Mouse (Mus musculus): Measurements from ENCODE around the gene F2r. TPM values are rescaled to one million over a fixed set of nuclear protein-coding genes. Genes with fewer than 3 reads are reported as not detected.

Gene F2r
- polyA plus RNA-seq, 1 experiment from 2014 or later, result 67.5 TPM

DNA sequence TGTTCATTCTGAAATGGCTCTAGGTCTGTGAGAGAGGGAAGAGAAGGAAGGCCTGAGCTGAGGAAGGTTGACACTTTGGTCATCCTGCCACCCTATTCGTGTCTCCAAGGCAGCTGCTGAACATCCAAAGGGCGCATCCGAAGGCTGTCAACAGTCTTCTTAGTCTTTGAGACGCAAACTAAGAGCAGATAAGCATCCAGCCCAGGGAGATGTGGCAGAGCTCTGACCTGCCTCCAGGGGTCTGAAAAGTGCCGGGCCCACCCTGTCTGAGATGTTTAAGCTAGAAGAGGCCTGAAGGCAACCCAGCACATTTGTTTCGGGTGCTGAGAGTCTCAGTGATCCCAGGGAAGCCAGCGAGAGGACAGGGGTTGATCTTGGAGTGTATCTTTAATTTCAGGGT lies 61.0 kb downstream of the F2r start:
- Histone ChIP-seq H3K27ac (no peak overlapping the region), H3K4me1 (no peaks in the 10 kb centered on the region), H3K36me3 (no peaks in the 10 kb centered on the region), H3K9ac (no peak overlapping the region), H3K4me3 (replicated peaks) (no peak overlapping the region), H3K4me2 (no peak overlapping the region), H3K27me3 (replicated peaks) (no peaks in the 10 kb centered on the region), H3K9me3 (no peaks in the 10 kb centered on the region)
- ATAC-seq (ENCODE audit: insufficient read depth, low FRiP score, low read depth), result no peak
- 78% methylated on average over 7 of the region's 7 CpGs for WGBS

DNA sequence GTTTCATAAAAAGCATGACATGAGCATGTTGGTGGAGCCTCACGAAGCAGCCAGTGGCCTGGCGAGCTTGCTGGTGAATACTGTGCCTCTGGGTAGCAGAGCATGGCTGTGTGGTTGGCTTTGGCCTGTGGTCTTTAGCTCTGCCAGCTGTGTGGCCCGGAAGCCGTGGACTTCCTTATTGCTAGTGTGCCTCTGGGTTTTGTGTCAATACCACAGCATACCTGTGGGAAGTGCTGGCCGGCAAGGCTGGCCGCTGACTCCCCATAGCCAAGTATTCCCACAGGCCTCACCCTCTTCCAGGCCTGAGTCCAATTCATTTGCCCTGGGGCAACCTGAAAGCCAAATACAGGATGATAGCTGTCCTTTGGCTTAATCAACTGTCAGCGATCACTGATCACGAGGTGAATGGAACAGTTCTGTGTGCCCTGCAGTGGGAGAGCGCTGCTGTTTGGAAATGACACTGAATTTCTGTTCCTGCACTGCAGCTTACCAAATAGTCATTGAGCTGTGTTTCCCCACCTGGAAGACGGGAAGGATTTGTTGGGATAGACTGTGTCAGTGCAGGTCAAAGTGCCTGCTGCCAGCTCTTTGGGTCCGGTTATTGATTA lies 64.3 kb downstream of the F2r start:
- Histone ChIP-seq H3K9me3 (no peaks in the 10 kb centered on the region), H3K27me3 (replicated peaks) (no peaks in the 10 kb centered on the region), H3K4me1 (peaks cover 6% of the 10 kb centered on the region; the same call in 1 of the 2 replicates), H3K27ac (no peak overlapping the region), H3K9ac (no peak overlapping the region), H3K4me3 (replicated peaks) (no peak overlapping the region), H3K36me3 (no peaks in the 10 kb centered on the region), H3K4me2 (no peak overlapping the region)
- ATAC-seq (ENCODE audit: insufficient read depth, low FRiP score, low read depth), result no peak
- WGBS, result 74% methylated on average over 11 of the region's 11 CpGs

Other genes with a start within 250 kb of the F2r start
- 33.6 and 34.1 TPM in 2 replicates for gene Aggf1, start 243.1 kb downstream of the F2r start, polyA plus RNA-seq (2015; fragmentation: Nextera tagmentation; extraction: Ambion mirVana)
- gene Crhbp, start 173.6 kb downstream of the F2r start, polyA plus RNA-seq (2015; fragmentation: Nextera tagmentation; extraction: Ambion mirVana), result 0.28 and 0.30 TPM in 2 replicates
- not detected in 2 replicates for gene S100z, start 139.8 kb downstream of the F2r start, polyA plus RNA-seq (2015; fragmentation: Nextera tagmentation; extraction: Ambion mirVana)
- 11.4 and 12.6 TPM in 2 replicates for gene F2rl1, start 93.3 kb downstream of the F2r start, polyA plus RNA-seq (2015; fragmentation: Nextera tagmentation; extraction: Ambion mirVana)
- gene F2rl2, start 78.4 kb upstream of the F2r start, polyA plus RNA-seq (2015; fragmentation: Nextera tagmentation; extraction: Ambion mirVana), result 0.42 and 0.67 TPM in 2 replicates

Data from stomach, embryonic 15.5 days (tissue).